Mouse (Mus musculus) erythroblast, embryonic 14.5 days (primary cell): ENCODE results near the gene Dock10.

Experiments used
- GATA1 ChIP-seq: IDR thresholded peaks from 2 replicates; pipeline ENCODE4 v1.6.1; 2012; ENCODE audit warnings: low read length, inconsistent platforms, mixed read lengths
- TAL1 ChIP-seq: IDR thresholded peaks from 3 replicates; pipeline ENCODE4 v1.6.1; 2012; ENCODE audit warnings: low read length, inconsistent platforms, mixed read lengths

- TF ChIP-seq GATA1 (no peak), TAL1 (no peak)
Measured at GRCm38 (mm10) chr1:80472395-80472794, 285.9 kb downstream of the Dock10 start.
